Mouse (Mus musculus) macrophage (primary cell): Measurements from ENCODE around the gene Cfap99. TPM values are rescaled to one million over a fixed set of nuclear protein-coding genes. Genes with fewer than 3 reads are reported as not detected.

Experiments used
- H3K27ac ChIP-seq: fragments of 350-480 bp; formaldehyde crosslinking; 2 replicates; pipeline ENCODE4 v1.9.0; 2021
- H3K36me3 ChIP-seq: fragments of 350-480 bp; formaldehyde crosslinking; 2 replicates; pipeline ENCODE4 v1.9.0; 2021; ENCODE audit errors: inconsistent target
- H3K4me3 ChIP-seq: fragments of 350-480 bp; formaldehyde crosslinking; 2 replicates; pipeline ENCODE4 v1.9.0; 2021; ENCODE audit errors: inconsistent target
- H3K79me2 ChIP-seq: fragments of 350-480 bp; formaldehyde crosslinking; 2 replicates; pipeline ENCODE4 v1.9.0; 2021; ENCODE audit errors: inconsistent target
- WGBS: methylation state at CpG from one replicate; pipeline ENCODE4 v1.1.7; 2026; ENCODE audit warnings: inconsistent platforms; ENCODE audit not compliant: missing documents; 5-methylcytosine and 5-hydroxymethylcytosine counted together
- polyA plus RNA-seq: library from polyadenylated mRNA; stranded (reverse); fragments of 250-400 nt; gene quantifications from 3 replicates; pipeline ENCODE4 v1.2.4, GENCODE M21; 2018; ENCODE audit warnings: inconsistent platforms
- total RNA-seq, 78 experiments: library from RNA; depleted of rRNA; stranded (reverse); fragments of 250-400 nt; gene quantifications; 1 replicate in 9 of 78; 2 replicates in 24 of 78; 3 replicates in 43 of 78; 4 replicates in 2 of 78; pipeline ENCODE4 v1.2.4; 2018; ENCODE audit warnings: inconsistent platforms in 56 of 78

Gene Cfap99
- not detected for total RNA-seq (2018; cell fraction: chromatin; rRNA removed)
- not detected for total RNA-seq (2018; cell fraction: cytosol; rRNA removed)
- not detected for total RNA-seq (2018; cell fraction: nucleus; rRNA removed)
- polyA plus RNA-seq, result not detected in 3 replicates

GRCm38 (mm10) chr5:34288154-34288716 lies at the start of gene Cfap99, which contains the start of gene Zfyve28:
Gene Cfap99 (plus strand): TSS chr5:34288600.
Gene Zfyve28 (minus strand): TSS chr5:34288449.
- WGBS, result 2% methylated on average over 74 of the region's 83 CpGs
- no peak within 1 kb of the TSS for H3K4me3 ChIP-seq
- H3K27ac ChIP-seq, result no peak within 1 kb of the TSS
- H3K79me2 ChIP-seq, result no peaks in the 10 kb centered on the region
- H3K36me3 ChIP-seq, result no peaks in the 10 kb centered on the region

- Histone ChIP-seq H3K36me3 (no peaks in the 10 kb centered on the region), H3K4me3 (no peak overlapping the region), H3K79me2 (peaks cover 5% of the 10 kb centered on the region; the same call in 1 of the 2 replicates), H3K27ac (peak overlapping the region; percentile 97)
- under 1% methylated on average over 15 of the region's 15 CpGs for WGBS
Measured at GRCm38 (mm10) chr5:34242224-34242963, 46.0 kb upstream of the Cfap99 start.

GRCm38 (mm10) chr5:34243062-34243461 lies 45.3 kb upstream of the Cfap99 start:
- H3K27ac ChIP-seq, result peak overlapping the region; percentile 97
- H3K4me3 ChIP-seq, result no peak overlapping the region
- WGBS, result 86% methylated on average over 5 of the region's 5 CpGs
- peaks cover 5% of the 10 kb centered on the region; the same call in 1 of the 2 replicates for H3K79me2 ChIP-seq
- no peaks in the 10 kb centered on the region for H3K36me3 ChIP-seq

GRCm38 (mm10) chr5:34246443-34246842 lies 42.0 kb upstream of the Cfap99 start:
- H3K79me2 ChIP-seq, result no peaks in the 10 kb centered on the region

GRCm38 (mm10) chr5:34249132-34249531 lies 39.3 kb upstream of the Cfap99 start:
- no peak overlapping the region for H3K27ac ChIP-seq
- 35% methylated on average over 4 of the region's 4 CpGs for WGBS
- no peaks in the 10 kb centered on the region for H3K36me3 ChIP-seq
- no peak overlapping the region for H3K4me3 ChIP-seq
- H3K79me2 ChIP-seq, result no peaks in the 10 kb centered on the region

More at GRCm38 (mm10) chr5:34246443-34246842, 42.0 kb upstream of the Cfap99 start:
- no peak overlapping the region for H3K4me3 ChIP-seq
- no peak overlapping the region for H3K27ac ChIP-seq
- WGBS, result 88% methylated on average over 3 of the region's 3 CpGs
- H3K36me3 ChIP-seq, result no peaks in the 10 kb centered on the region

DNA sequence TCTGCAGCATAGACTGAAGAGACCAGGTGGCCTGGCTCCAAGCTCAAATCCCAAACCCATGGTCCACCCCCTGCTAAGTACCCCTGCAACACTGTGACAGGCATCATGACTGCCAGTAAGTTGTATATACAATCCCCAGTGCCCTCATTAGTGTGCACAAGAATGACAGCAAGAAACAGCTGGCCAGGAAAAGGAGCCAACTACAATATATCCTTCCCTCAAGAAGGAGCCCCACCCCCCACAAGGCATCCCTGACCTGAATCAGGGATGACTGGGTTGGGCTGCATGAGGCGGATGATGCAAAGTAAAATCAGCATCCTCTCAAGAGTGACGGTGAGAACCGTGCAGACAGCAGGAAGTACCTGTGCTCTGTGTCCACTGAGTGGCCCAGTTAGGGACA lies 38.3 kb upstream of the Cfap99 start:
- no peaks in the 10 kb centered on the region for H3K36me3 ChIP-seq
- no peaks in the 10 kb centered on the region for H3K79me2 ChIP-seq
- no peak overlapping the region for H3K27ac ChIP-seq
- H3K4me3 ChIP-seq, result no peak overlapping the region
- 97% methylated on average over 3 of the region's 3 CpGs for WGBS

GRCm38 (mm10) chr5:34251794-34252193 lies 36.6 kb upstream of the Cfap99 start:
- H3K36me3 ChIP-seq, result no peaks in the 10 kb centered on the region
- no peaks in the 10 kb centered on the region for H3K79me2 ChIP-seq
- H3K27ac ChIP-seq, result no peak overlapping the region
- WGBS, result 96% methylated on average over 4 of the region's 4 CpGs
- H3K4me3 ChIP-seq, result no peak overlapping the region

GRCm38 (mm10) chr5:34252307-34252966 lies 36.0 kb upstream of the Cfap99 start:
- Histone ChIP-seq H3K27ac (no peak overlapping the region), H3K36me3 (no peaks in the 10 kb centered on the region), H3K79me2 (no peaks in the 10 kb centered on the region), H3K4me3 (no peak overlapping the region)
- WGBS, result 87% methylated on average over 4 of the region's 4 CpGs

- no peaks in the 10 kb centered on the region for H3K36me3 ChIP-seq
- no peaks in the 10 kb centered on the region for H3K79me2 ChIP-seq
- 76% methylated on average over 4 of the region's 4 CpGs for WGBS
- no peak overlapping the region for H3K4me3 ChIP-seq
- H3K27ac ChIP-seq, result no peak overlapping the region
Measured at GRCm38 (mm10) chr5:34252967-34253519, 35.4 kb upstream of the Cfap99 start.

- H3K27ac ChIP-seq, result peak overlapping the region; percentile 54
- WGBS, result 28% methylated on average over 8 of the region's 8 CpGs
- no peak overlapping the region for H3K4me3 ChIP-seq
- H3K79me2 ChIP-seq, result no peaks in the 10 kb centered on the region
- no peaks in the 10 kb centered on the region for H3K36me3 ChIP-seq
Measured at GRCm38 (mm10) chr5:34254309-34254708, 34.1 kb upstream of the Cfap99 start.

DNA sequence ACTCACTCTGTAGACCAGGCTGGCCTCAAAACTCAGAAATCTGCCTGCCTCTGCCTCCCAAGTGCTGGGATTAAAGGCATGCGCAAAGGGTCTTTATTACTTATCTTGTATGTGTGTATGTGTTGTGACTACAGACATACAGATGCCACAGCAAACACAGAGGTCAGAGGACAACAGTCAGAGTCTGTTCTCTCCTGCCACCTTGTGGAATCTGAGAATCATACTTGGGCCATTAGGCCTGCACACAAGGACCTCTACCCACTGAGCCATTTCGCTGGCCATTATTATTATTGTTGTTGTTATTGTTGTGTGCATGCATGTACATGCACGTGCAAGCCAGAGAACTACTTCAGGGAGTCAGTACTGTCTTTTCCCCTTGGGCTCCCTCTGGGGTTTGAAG lies 33.2 kb upstream of the Cfap99 start:
- H3K27ac ChIP-seq, result peak overlapping the region; percentile 54
- 76% methylated on average over 3 of the region's 3 CpGs for WGBS
- H3K36me3 ChIP-seq, result no peaks in the 10 kb centered on the region
- H3K4me3 ChIP-seq, result no peak overlapping the region
- H3K79me2 ChIP-seq, result no peaks in the 10 kb centered on the region

GRCm38 (mm10) chr5:34259172-34259816 lies 29.1 kb upstream of the Cfap99 start:
- Histone ChIP-seq H3K27ac (no peak overlapping the region), H3K36me3 (no peaks in the 10 kb centered on the region), H3K4me3 (no peak overlapping the region), H3K79me2 (no peaks in the 10 kb centered on the region)
- WGBS, result 74% methylated on average over 3 of the region's 3 CpGs

- H3K79me2 ChIP-seq, result no peaks in the 10 kb centered on the region
- 52% methylated on average over 4 of the region's 4 CpGs for WGBS
- H3K36me3 ChIP-seq, result no peaks in the 10 kb centered on the region
- no peak overlapping the region for H3K4me3 ChIP-seq
- no peak overlapping the region for H3K27ac ChIP-seq
Measured at GRCm38 (mm10) chr5:34266065-34266464, 22.3 kb upstream of the Cfap99 start.

DNA sequence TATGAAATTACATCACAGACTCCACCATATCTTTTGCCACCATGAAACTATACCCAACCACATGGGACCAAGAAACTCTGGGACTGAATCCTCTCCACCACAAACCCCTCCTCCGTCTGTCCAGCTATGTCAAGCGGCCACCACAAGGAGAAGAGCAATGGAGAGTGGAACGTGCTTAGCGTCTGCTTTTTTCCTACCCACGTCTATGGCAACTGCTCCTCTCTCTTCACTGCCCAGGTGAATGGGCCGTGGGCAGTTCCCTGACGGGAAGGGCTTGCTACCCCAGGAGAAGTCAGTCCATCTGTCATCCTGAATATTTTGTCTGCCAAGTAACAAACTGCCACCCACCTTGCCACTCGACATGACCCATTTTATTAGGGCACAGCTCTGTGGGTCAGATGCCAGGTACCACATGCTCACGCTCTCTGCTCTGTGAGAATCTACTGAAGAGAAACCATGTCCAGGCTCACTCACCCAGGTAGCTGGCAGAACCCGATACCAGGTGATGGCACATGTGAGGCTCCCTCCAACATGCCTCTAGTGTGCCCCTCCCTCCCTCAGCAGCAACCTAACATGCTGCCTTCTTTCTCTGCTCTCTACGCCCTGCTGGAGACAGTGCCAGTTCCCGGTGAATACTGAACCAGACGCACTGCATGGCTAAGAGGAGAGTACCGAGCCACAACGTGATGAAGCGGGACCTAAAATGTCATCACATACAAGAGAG lies 19.0 kb upstream of the Cfap99 start:
- Histone ChIP-seq H3K79me2 (no peaks in the 10 kb centered on the region), H3K36me3 (no peaks in the 10 kb centered on the region), H3K4me3 (no peak overlapping the region), H3K27ac (no peak overlapping the region)
- WGBS, result 89% methylated on average over 15 of the region's 16 CpGs
